Mouse (Mus musculus) liver, embryonic 11.5 days (tissue): ENCODE measurements at regions not wholly inside any gene's neighbourhood (a gene's known extent, or its start where the extent isn't known, plus 50 kb on each side); places are given as distances from the start of the nearest gene placed in this dataset.

Experiments
- ATAC-seq: fragments of 200-750 bp; cut with Nextera tagmentation; replicated peaks from 2 replicates; pipeline ENCODE4 v1.8.0; 2017; ENCODE audit warnings: moderate number of reproducible peaks, mild to moderate bottlenecking, moderate TSS enrichment, moderate library complexity; ENCODE audit not compliant: low FRiP score
- DNase-seq: peaks from one replicate; pipeline ENCODE4 v3.0.0-alpha.2; 2017; ENCODE audit warnings: low spot score
- H3K27ac ChIP-seq: fragments of 300-500 bp; sonication (generic); 2 replicates; pipeline ENCODE4 v1.5.1; 2014; ENCODE audit warnings: mild to moderate bottlenecking, low read depth, low read length, control low read depth
- H3K27me3 ChIP-seq: fragments of 300-500 bp; sonication (generic); replicated peaks from 2 replicates; pipeline ENCODE4 v1.6.1; 2014; ENCODE audit warnings: low read length, mixed read lengths; ENCODE audit not compliant: control insufficient read depth, insufficient read depth
- H3K36me3 ChIP-seq: fragments of 300-500 bp; sonication (generic); 2 replicates; pipeline ENCODE4 v1.6.1; 2014; ENCODE audit warnings: mild to moderate bottlenecking, low read length, moderate library complexity, mixed read lengths; ENCODE audit not compliant: control insufficient read depth, insufficient read depth
- H3K4me1 ChIP-seq: fragments of 300-500 bp; sonication (generic); replicated peaks from 2 replicates; pipeline ENCODE4 v1.6.1; 2014; ENCODE audit warnings: low read length, mixed read lengths; ENCODE audit not compliant: control insufficient read depth, insufficient read depth
- H3K4me2 ChIP-seq: fragments of 300-500 bp; sonication (generic); 2 replicates; pipeline ENCODE4 v1.6.1; 2014; ENCODE audit warnings: mild to moderate bottlenecking, control low read depth, moderate library complexity
- H3K4me3 ChIP-seq: fragments of 300-500 bp; sonication (generic); 2 replicates; pipeline ENCODE4 v1.5.1; 2014; ENCODE audit warnings: low read depth, low read length, control low read depth
- H3K9ac ChIP-seq: fragments of 300-500 bp; sonication (generic); 2 replicates; pipeline ENCODE4 v1.6.1; 2014; ENCODE audit warnings: low read depth, low read length, control low read depth
- H3K9me3 ChIP-seq: fragments of 300-500 bp; sonication (generic); 2 replicates; pipeline ENCODE4 v1.6.1; 2016; ENCODE audit warnings: low read length, inconsistent platforms, mixed read lengths; ENCODE audit not compliant: control insufficient read depth
- WGBS: fragments of 180-500 bp; shearing (Covaris S2); extraction: QIAGEN DNeasy Blood & Tissue Kit; methylation state at CpG from one replicate; pipeline ENCODE4 v1.1.7; 2014; 5-methylcytosine and 5-hydroxymethylcytosine counted together

GRCm38 (mm10) chr10:98388543-98388942 lies 525.7 kb upstream of the Atp2b1 start:
- Histone ChIP-seq H3K4me1 (no peaks in the 10 kb centered on the region), H3K4me2 (no peak overlapping the region), H3K36me3 (no peaks in the 10 kb centered on the region), H3K9ac (no peak overlapping the region), H3K4me3 (no peak overlapping the region), H3K9me3 (no peaks in the 10 kb centered on the region), H3K27me3 (no peaks in the 10 kb centered on the region), H3K27ac (no peak overlapping the region)
- DNase-seq, result no peak
- ATAC-seq, result no peak

GRCm38 (mm10) chr10:98399864-98400263 lies 514.3 kb upstream of the Atp2b1 start:
- DNase-seq (no peak), ATAC-seq (no peak)
- WGBS, result 68% methylated on average over 1 of the region's 1 CpGs
- Histone ChIP-seq H3K4me3 (no peak overlapping the region), H3K4me1 (no peaks in the 10 kb centered on the region), H3K27ac (no peak overlapping the region), H3K9ac (no peak overlapping the region), H3K9me3 (no peaks in the 10 kb centered on the region), H3K27me3 (no peaks in the 10 kb centered on the region), H3K4me2 (no peak overlapping the region), H3K36me3 (no peaks in the 10 kb centered on the region)

- no peak for ATAC-seq
- H3K4me2 ChIP-seq, result no peak overlapping the region
- WGBS, result 58% methylated on average over 16 of the region's 17 CpGs
- no peak overlapping the region for H3K9ac ChIP-seq
- DNase-seq, result no peak
- no peak overlapping the region for H3K27ac ChIP-seq
- no peaks in the 10 kb centered on the region for H3K9me3 ChIP-seq
- no peak overlapping the region for H3K4me3 ChIP-seq
- no peaks in the 10 kb centered on the region for H3K4me1 ChIP-seq
- no peaks in the 10 kb centered on the region for H3K36me3 ChIP-seq
- H3K27me3 ChIP-seq, result no peaks in the 10 kb centered on the region
Observed at GRCm38 (mm10) chr10:98417807-98418743, 496.1 kb upstream of the Atp2b1 start.

- H3K4me1 ChIP-seq, result no peaks in the 10 kb centered on the region
- no peak for ATAC-seq
- H3K4me2 ChIP-seq, result no peak overlapping the region
- H3K36me3 ChIP-seq, result no peaks in the 10 kb centered on the region
- DNase-seq, result no peak
- no peaks in the 10 kb centered on the region for H3K27me3 ChIP-seq
- WGBS, result 85% methylated on average over 1 of the region's 1 CpGs
- no peak overlapping the region for H3K9ac ChIP-seq
- H3K9me3 ChIP-seq, result no peaks in the 10 kb centered on the region
- H3K4me3 ChIP-seq, result no peak overlapping the region
- H3K27ac ChIP-seq, result no peak overlapping the region
Observed at GRCm38 (mm10) chr10:98424450-98424849, 489.8 kb upstream of the Atp2b1 start.

- Histone ChIP-seq H3K9me3 (no peaks in the 10 kb centered on the region), H3K4me1 (no peaks in the 10 kb centered on the region), H3K4me3 (no peak overlapping the region), H3K27me3 (no peaks in the 10 kb centered on the region), H3K27ac (no peak overlapping the region), H3K4me2 (no peak overlapping the region), H3K36me3 (no peaks in the 10 kb centered on the region), H3K9ac (no peak overlapping the region)
- DNase-seq (no peak), ATAC-seq (no peak)
- WGBS, result 85% methylated on average over 3 of the region's 3 CpGs
Observed at GRCm38 (mm10) chr10:98434974-98435373, 479.2 kb upstream of the Atp2b1 start.

- no peaks in the 10 kb centered on the region for H3K4me1 ChIP-seq
- no peak overlapping the region for H3K4me3 ChIP-seq
- no peaks in the 10 kb centered on the region for H3K27me3 ChIP-seq
- no peaks in the 10 kb centered on the region for H3K36me3 ChIP-seq
- no peak overlapping the region for H3K9ac ChIP-seq
- H3K9me3 ChIP-seq, result no peaks in the 10 kb centered on the region
- 83% methylated on average over 2 of the region's 2 CpGs for WGBS
- H3K27ac ChIP-seq, result no peak overlapping the region
- H3K4me2 ChIP-seq, result no peak overlapping the region
- ATAC-seq (no peak), DNase-seq (no peak)
Observed at GRCm38 (mm10) chr10:98461538-98461937, 452.7 kb upstream of the Atp2b1 start.

GRCm38 (mm10) chr10:98474581-98474980 lies 439.6 kb upstream of the Atp2b1 start:
- 78% methylated on average over 3 of the region's 3 CpGs for WGBS
- ATAC-seq, result no peak
- H3K9me3 ChIP-seq, result no peaks in the 10 kb centered on the region
- no peak overlapping the region for H3K27ac ChIP-seq
- no peaks in the 10 kb centered on the region for H3K27me3 ChIP-seq
- no peaks in the 10 kb centered on the region for H3K36me3 ChIP-seq
- no peak overlapping the region for H3K9ac ChIP-seq
- no peak overlapping the region for H3K4me2 ChIP-seq
- no peak for DNase-seq
- no peak overlapping the region for H3K4me3 ChIP-seq
- no peaks in the 10 kb centered on the region for H3K4me1 ChIP-seq

- Histone ChIP-seq H3K36me3 (no peaks in the 10 kb centered on the region), H3K4me3 (no peak overlapping the region), H3K4me2 (no peak overlapping the region), H3K27me3 (no peaks in the 10 kb centered on the region), H3K27ac (no peak overlapping the region), H3K9ac (no peak overlapping the region), H3K4me1 (no peaks in the 10 kb centered on the region), H3K9me3 (no peaks in the 10 kb centered on the region)
- DNase-seq, result no peak
- no peak for ATAC-seq
- WGBS, result 87% methylated on average over 20 of the region's 20 CpGs
Observed at GRCm38 (mm10) chr10:98485751-98486681, 428.2 kb upstream of the Atp2b1 start.
